Mouse (Mus musculus) gastrocnemius, adult 8-10 months (tissue): ENCODE data around the gene Wdr26. TPM values are rescaled to one million over a fixed set of nuclear protein-coding genes. Genes with fewer than 3 reads are reported as not detected.

ENCODE experiments used
- DNase-seq, 2 experiments: peaks; one replicate each; pipeline ENCODE4 v3.0.0; 2022; ENCODE audit warnings: low spot score in 2 of 2
- total RNA-seq, 4 experiments: library from RNA; stranded (reverse); gene quantifications; 2 replicates each; pipeline ENCODE4 v1.2.4; 2022

Gene Wdr26
- total RNA-seq, 4 experiments from 2014 or later, result 91.5 to 100 (median 92.8) TPM

GRCm38 (mm10) chr1:181167816-181168215 lies 44.0 kb downstream of the Wdr26 start:
- DNase-seq, result no peak

DNA sequence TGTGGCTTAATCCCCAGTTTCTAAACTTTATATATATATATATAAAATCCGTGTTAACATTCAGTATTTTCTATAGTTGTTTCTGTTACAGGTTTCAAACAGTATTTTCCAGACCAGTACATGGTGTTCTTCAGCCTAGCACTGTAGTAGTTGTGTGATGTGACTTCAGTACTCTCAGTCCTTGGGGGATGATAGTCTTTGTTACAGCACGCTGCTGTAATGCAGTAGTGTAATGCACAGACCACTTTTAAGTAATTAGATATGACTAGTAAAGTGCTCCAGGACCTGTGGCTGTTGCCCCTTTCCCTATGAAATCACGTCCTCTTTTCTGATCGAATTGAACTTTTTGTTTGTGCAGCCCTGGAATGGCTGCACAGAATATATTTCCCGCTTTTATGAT lies 60.3 kb downstream of the Wdr26 start:
- DNase-seq, result no peak

DNA sequence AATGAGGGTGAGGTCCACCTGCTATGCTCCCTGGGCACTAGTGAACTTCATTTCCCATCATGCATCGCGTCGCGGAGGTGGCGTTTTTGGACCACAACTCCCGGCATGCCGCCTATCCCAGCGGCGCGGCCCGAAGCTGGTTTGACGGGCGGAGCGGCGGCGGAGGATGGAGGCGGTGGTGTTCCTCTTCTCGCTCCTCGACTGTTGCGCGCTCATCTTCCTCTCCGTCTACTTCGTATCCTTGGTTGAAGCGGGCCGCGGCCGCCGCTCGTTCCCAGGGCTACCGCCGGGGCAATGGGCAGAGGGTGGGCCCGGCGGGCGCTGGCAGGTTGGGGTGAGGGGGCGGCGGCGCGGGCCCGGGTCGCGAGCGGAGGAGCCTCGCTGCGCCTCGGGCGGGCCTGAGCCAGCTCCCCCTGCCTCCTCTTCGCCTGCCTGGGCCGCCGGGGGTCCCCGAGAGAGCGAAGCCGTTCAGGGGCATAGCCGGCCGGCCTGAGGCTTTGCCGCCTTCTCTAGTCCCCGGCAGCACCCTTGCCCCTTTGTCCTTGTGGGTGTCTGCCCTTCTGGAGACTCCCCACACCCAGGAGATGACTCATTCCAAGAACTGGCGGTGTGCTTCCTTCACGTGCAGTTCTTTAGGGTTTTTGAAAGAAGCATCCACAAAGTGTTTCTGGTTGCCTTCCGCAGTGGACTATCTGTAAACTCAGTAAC lies 60.8 kb downstream of the Wdr26 start:
- peak; percentile 76 to 79 for DNase-seq

DNA sequence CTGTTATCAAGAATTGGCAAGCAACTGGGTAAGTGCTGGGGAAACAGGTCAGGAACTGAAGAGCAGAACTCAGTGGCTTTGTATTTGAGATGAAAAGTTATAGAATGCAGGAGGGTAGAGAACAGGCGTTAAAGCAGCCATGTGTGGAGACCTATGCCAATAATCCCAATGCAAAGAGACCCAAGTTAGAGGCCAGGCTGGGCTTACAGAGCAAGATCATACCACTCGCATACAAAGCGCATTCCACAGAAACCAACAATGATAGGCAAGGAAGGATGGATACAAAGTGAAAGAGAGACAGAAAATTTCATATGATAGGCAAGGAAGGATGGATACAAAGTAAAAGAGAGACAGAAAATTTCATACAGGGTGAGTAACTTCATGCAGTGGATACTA lies 61.4 kb downstream of the Wdr26 start:
- no peak for DNase-seq

DNA sequence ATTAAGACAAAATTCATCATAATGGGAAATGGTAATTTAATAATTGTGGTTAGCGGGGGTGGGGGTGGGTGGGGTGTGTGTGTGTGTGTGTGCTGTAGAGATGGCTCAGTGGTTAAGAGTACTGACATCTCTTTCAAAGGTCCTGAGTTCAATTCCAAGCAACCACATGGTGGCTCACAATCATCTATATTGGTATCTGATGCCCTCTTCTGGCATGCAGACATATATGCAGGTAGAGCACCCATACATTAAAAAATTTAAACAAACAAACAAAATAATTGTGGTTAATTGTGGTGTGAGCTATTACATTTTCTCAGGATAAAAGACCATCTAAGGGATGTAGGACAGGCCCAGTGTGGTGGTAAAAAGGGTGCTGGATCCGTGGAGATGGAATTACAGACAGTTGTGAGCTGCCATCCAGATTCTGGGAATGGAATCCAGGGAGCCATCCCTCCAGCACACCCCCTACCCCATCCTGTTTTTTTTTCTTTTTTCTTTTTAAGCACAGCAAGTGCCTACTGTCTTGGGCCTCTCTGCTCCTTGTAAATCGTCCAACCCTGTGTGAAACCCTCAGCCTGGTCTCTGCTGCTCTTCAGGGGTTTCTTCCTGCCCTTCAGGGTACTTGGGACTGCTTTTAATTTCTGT lies 62.3 kb downstream of the Wdr26 start:
- no peak for DNase-seq

DNA sequence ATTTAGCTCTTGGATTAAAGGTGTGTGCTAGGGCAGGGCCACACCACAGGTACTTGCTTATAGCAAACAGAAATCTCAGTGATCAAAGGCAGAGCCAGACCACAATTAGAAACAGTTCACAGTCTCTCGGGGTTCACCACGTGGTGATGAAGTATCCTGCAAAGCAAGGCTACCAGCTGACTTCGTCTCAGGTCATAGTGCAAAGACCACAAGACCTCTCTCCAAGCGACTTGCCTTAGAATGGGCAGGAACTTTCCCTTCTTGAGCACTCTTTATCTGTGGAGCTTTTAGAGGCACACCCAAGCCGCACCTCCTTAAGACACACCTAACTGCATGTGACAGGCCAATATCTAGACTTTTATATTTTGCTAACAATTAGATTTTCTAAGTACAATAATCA lies 63.3 kb downstream of the Wdr26 start:
- no peak for DNase-seq

DNA sequence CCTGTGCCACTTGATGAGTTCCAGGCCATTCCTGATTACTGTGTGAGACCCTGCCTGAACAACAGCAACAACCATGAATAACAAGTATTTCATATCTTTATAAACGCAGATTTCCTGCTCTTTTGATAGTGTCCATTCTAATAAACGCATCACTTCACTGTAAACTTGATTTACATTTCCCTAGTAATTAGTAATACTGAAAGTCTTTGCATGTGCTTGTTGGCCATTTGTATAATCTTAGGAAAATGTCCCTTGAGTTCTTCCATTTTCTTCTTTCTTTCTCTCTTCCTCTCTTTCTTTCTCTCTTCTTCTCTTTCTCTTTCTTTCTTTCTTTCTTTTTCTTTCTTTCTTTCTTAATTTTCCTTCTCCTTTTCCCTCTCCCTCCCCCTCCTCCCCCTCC lies 65.6 kb downstream of the Wdr26 start:
- no peak for DNase-seq

GRCm38 (mm10) chr1:181144966-181145365 lies 66.8 kb downstream of the Wdr26 start:
- DNase-seq, result no peak

- DNase-seq, result peak; percentile 80 to 85
These were observed 67.6 kb downstream of the Wdr26 start, which contains the start of the genes Nvl and Cnih4 for GRCm38 (mm10) chr1:181143950-181144836. Gene Nvl, minus strand, starts transcription at chr1:181144204. Gene Cnih4, plus strand, starts transcription at chr1:181144693.

- no peak for DNase-seq
These were observed 68.2 kb downstream of the Wdr26 start for GRCm38 (mm10) chr1:181143609-181143949.

DNA sequence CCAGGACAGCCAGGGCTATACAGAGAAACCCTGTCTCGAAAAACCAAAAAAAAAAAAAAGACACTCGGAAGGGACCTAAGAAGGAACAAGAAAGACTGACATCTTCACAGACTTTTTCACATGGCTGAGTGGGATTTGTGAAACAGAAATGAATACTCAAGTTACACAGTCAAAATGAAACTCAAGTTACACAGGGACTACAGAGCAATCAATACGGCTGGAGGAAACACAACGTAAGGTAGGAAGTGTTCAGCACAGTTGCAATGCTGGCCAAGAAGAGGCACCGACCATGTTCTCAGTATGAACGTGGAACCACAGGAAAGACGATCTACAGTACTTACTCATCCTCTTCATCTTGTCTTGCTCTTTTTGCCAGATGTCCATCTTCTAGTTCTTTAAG lies 73.1 kb downstream of the Wdr26 start:
- no peak for DNase-seq

- no peak for DNase-seq
These were observed 79.9 kb downstream of the Wdr26 start for GRCm38 (mm10) chr1:181131915-181132314.

GRCm38 (mm10) chr1:181126766-181127165 lies 85.0 kb downstream of the Wdr26 start:
- no peak for DNase-seq

DNA sequence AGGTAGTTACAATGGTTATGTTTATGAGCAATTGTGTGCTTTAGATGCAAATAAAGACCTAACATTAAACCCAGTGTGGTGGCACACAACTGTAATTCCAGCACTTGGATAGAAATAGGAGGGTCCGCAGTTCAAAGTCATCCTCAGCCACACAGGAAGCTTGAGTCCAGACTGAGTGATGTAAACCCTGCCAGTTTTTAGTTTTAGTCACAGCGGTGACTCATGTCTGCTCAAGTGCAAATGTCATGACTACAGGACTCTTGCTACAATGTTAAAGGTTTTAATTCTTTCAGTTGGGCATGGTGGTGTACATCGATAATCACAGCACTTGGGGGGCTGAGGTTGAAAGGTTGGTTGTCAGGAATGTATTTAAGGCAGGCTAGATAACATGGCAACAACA lies 85.9 kb downstream of the Wdr26 start:
- DNase-seq, result no peak

- no peak for DNase-seq
These were observed 87.7 kb downstream of the Wdr26 start for GRCm38 (mm10) chr1:181124145-181124544.

Other genes with a start within 250 kb of the Wdr26 start
- 10 to 100 TPM; 14.5 to 20.7 (median 16.2) TPM for gene Ephx1, start 191.1 kb downstream of the Wdr26 start, total RNA-seq
- gene 9130409I23Rik, start 160.8 kb downstream of the Wdr26 start, total RNA-seq, result not detected
- gene Nvl, start 67.8 kb downstream of the Wdr26 start, total RNA-seq, result 1 to 10 TPM; 7.6 to 8.8 (median 8.4) TPM
- gene Cnih4, start 67.3 kb downstream of the Wdr26 start, total RNA-seq, result 10 to 100 TPM; 36.5 to 43.7 (median 42.3) TPM
- gene Cnih3, start 140.6 kb upstream of the Wdr26 start, total RNA-seq, result not detected